Mouse (Mus musculus) brain, embryonic 14.5 days (tissue): Measurements from ENCODE around the gene Prss32.

Experiments used
- CTCF ChIP-seq: fragments of 200-500 bp; IDR thresholded peaks from 2 replicates; pipeline ENCODE4 v1.5.1; 2012; ENCODE audit warnings: inconsistent platforms, mild to moderate bottlenecking, moderate library complexity, borderline replicate concordance; ENCODE audit not compliant: insufficient read depth, insufficient read length; ENCODE audit errors: extremely low read depth
- POLR2A ChIP-seq: fragments of 200-500 bp; IDR thresholded peaks from 2 replicates; pipeline ENCODE4 v1.6.1; 2012; ENCODE audit warnings: mild to moderate bottlenecking, inconsistent platforms, borderline replicate concordance; ENCODE audit not compliant: poor library complexity, insufficient read depth, insufficient read length, severe bottlenecking; ENCODE audit errors: extremely low read depth

DNA sequence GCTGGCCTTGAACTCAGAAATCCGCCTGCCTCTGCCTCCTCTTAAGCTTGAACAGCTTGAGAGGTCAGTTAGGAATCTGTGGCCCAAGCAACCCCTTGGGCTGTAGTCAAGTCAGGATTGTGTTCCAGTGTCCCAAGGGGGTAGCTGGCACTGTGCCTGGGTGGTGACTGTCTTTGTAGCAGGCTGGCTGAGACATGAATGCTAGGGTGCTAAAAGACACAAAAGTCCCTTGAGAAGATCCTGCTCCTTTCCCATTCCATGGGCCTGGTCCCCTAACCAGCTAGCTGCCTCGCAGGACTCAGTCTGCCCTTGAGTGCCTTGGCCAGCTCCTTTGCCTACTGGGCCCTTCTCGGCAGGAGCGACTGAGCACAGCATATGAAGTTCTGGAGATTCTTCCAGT is 19.3 kb downstream of the Prss32 start:
- no peak for TF ChIP-seq CTCF
- no peak for TF ChIP-seq POLR2A
